Mouse (Mus musculus): ENCODE results near the gene Uba3. TPM values are rescaled to one million over a fixed set of nuclear protein-coding genes. Genes with fewer than 3 reads are reported as not detected.

Gene Uba3
- polyA plus RNA-seq, 1 experiment from 2014 or later: 26.0 TPM

DNA sequence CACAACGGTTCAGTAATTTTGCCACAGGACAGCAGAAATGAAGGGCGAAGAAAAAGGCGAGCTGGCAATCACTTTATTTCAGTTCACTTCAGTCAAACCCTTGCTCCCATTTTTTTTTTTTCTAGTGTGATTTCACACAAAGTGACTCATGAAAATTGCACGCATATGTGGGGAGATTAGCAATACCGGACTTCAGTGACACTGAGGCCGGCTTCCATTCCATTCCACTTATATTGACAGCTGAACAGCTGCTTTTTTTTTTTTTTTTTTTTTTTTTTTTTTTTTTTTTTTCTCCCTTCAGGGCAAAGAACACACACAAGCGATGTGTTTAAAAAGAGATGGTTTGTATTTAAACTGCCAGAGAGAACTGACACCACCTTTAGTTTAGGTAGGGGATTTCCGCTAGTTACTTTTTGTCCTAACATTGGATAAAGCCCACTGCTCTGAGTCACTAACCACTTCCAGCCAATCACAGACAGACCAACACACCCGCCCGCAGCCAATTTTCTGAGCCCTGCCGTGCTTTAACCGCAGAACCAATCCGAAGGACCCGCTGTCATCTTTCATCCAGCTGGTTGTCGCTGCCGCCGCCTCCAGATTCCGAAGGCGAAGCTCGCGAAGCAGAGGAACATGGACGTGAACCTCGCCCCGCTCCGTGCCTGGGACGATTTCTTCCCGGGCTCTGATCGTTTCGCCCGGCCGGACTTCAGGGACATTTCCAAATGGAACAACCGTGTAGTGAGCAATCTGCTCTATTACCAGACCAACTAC, 4.9 kb upstream of the Uba3 start, which contains the start of gene Arl6ip5:
Arl6ip5 (plus strand) TSS at position 499 of the 771 bp plus-strand sequence.
- Histone ChIP-seq H3K27ac (replicated peaks) (peak within 1 kb of the TSS; percentile 79), H3K9ac (peak within 1 kb of the TSS; percentile 69), H3K36me3 (replicated peaks) (peaks cover 11% of the 10 kb centered on the region), H3K4me2 (peak within 1 kb of the TSS; percentile 84), H3K27me3 (no peaks in the 10 kb centered on the region), H3K4me3 (replicated peaks) (peak within 1 kb of the TSS; percentile 74), H3K9me3 (replicated peaks) (no peaks in the 10 kb centered on the region), H3K4me1 (replicated peaks) (peaks cover 78% of the 10 kb centered on the region)
- WGBS (ENCODE audit: insufficient replicate concordance): 5% methylated on average over 32 of the region's 32 CpGs
- ATAC-seq (ENCODE audit: insufficient read depth): peak; percentile 68

DNA sequence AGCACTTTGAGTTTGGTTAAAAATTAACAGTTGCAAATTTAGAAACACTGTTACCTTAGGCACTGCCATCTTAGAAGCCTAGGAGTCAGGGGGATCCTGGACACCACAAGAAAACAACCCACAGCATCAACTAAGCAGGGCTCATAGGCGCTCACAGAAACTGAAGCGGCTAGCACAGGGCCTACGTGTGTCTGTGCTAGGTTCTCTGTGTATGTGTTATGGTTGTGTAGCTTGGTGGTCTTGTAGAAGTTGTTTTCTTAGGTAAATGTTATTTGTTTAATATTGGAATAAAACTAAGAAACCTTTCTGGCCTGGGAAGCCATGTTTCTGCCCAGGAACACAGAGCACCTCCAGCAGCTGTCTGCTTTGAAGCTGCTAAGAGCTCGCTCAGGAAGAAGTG, 4.3 kb upstream of the Uba3 start:
- H3K4me1 ChIP-seq (replicated peaks): peaks cover 81% of the 10 kb centered on the region
- WGBS (ENCODE audit: insufficient replicate concordance): 78% methylated on average over 4 of the region's 4 CpGs
- no peak overlapping the region for H3K9ac ChIP-seq
- H3K27me3 ChIP-seq: no peaks in the 10 kb centered on the region
- no peak for ATAC-seq (ENCODE audit: insufficient read depth)
- H3K4me3 ChIP-seq (replicated peaks): no peak overlapping the region
- no peaks in the 10 kb centered on the region for H3K9me3 ChIP-seq (replicated peaks)
- H3K36me3 ChIP-seq (replicated peaks): peaks cover 4% of the 10 kb centered on the region
- H3K4me2 ChIP-seq: 0 out of 2 replicates have a peak overlapping the region, but pooled peaks have one; percentile 84
- H3K27ac ChIP-seq (replicated peaks): peak overlapping the region; percentile 57

DNA sequence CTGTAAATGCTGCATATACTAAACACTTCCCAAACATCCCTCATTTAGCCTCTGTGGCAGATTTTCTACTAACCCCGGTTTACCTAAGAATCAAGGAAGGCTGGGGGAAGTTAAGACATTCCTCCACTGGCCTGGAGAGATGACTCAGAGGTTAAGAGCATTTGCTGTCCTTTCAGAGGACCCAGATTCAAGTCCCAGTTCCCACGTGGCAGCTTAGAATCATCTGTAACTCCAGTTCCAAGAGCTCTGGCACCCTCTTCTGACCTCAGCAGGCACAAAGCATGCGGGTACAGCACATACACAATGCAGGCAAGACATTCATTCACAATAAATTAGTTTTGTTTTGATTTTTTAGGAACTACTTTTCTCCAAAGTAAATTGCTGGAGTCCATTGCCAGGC, 3.8 kb upstream of the Uba3 start:
- no peak overlapping the region for H3K4me2 ChIP-seq
- no peak for ATAC-seq (ENCODE audit: insufficient read depth)
- no peak overlapping the region for H3K4me3 ChIP-seq (replicated peaks)
- peaks cover 81% of the 10 kb centered on the region for H3K4me1 ChIP-seq (replicated peaks)
- no peaks in the 10 kb centered on the region for H3K9me3 ChIP-seq (replicated peaks)
- H3K36me3 ChIP-seq (replicated peaks): no peaks in the 10 kb centered on the region
- no peaks in the 10 kb centered on the region for H3K27me3 ChIP-seq
- no peak overlapping the region for H3K27ac ChIP-seq (replicated peaks)
- H3K9ac ChIP-seq: no peak overlapping the region
- 50% methylated on average over 3 of the region's 3 CpGs for WGBS (ENCODE audit: insufficient replicate concordance)

DNA sequence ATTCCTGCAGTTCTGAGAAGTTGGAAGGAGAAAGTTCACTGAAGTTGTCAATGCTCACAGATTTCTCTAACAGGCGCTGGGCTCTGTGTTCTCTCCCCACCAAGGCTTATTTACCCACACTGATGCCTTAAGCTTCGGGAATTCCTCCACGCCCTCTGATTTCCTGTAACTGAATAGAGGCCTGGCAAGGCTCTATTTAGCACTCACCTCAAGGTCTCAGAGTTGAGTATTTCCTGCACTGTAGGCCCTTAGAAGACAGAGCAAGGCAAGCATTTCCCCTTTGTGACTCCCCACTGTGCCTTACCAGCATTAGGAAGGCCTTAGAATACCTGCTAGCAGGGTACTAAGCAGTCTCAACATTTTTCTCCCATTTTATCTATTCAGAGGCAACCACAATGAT, 3.0 kb upstream of the Uba3 start:
- ATAC-seq (ENCODE audit: insufficient read depth): no peak
- no peaks in the 10 kb centered on the region for H3K27me3 ChIP-seq
- no peak overlapping the region for H3K9ac ChIP-seq
- no peaks in the 10 kb centered on the region for H3K9me3 ChIP-seq (replicated peaks)
- no peaks in the 10 kb centered on the region for H3K36me3 ChIP-seq (replicated peaks)
- peaks cover 78% of the 10 kb centered on the region for H3K4me1 ChIP-seq (replicated peaks)
- no peak overlapping the region for H3K4me2 ChIP-seq
- 0 out of 2 replicates have a peak overlapping the region, but pooled peaks have one; percentile 4 for H3K27ac ChIP-seq (replicated peaks)
- WGBS (ENCODE audit: insufficient replicate concordance): 36% methylated on average over 3 of the region's 3 CpGs
- no peak overlapping the region for H3K4me3 ChIP-seq (replicated peaks)

DNA sequence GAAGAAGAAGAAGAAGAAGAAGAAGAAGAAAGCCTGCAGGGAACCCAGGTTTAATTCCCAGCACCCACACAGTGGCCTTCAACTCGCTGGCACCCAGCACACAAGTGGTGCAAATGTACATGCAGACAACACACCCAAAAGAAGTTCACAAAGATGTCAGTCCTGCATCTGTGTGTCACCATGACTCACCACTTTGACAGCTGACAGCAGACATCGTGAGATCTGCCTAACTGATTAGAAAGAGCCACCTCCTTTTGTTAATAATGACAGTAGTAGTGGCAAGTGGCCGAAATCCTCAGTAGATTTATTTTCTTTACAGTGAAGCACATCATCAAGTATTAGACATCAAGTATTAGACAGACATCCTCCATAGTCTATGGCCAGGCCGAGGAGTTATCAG, 1.6 kb upstream of the Uba3 start:
- Histone ChIP-seq H3K9ac (no peak overlapping the region), H3K4me2 (no peak overlapping the region)

DNA sequence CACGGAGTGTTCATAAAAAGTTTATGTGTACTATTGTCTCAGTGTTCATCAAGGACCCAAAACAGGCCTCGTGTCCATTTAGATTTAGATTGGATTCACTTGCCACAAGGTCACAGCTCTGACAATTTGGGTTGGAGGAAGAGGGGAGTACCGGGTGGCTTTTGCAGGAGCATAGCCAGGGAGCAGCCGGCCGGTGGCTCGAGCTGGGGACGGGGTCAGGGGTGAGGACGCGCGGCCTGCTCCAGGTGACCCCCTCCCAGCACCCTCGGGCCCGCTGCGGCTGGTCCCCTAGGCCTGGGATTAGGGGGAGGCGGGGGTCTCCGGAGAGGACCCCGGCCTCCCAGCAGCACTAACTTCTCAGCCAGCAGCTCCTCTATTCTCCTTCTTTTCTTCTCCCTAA, 495 bp downstream of the Uba3 start:
- H3K9me3 ChIP-seq (replicated peaks): no peaks in the 10 kb centered on the region
- H3K9ac ChIP-seq: peak overlapping the region; percentile 96
- WGBS (ENCODE audit: insufficient replicate concordance): under 1% methylated on average over 16 of the region's 16 CpGs
- peak overlapping the region; percentile 87 for H3K27ac ChIP-seq (replicated peaks)
- peak overlapping the region; percentile 79 for H3K4me2 ChIP-seq
- peak overlapping the region; percentile 94 for H3K4me3 ChIP-seq (replicated peaks)
- peak; percentile 46 for ATAC-seq (ENCODE audit: insufficient read depth)
- H3K36me3 ChIP-seq (replicated peaks): 0 out of 2 replicates have a peak, but pooled peaks cover 16% of the 10 kb centered on the region
- no peaks in the 10 kb centered on the region for H3K27me3 ChIP-seq
- peaks cover 58% of the 10 kb centered on the region for H3K4me1 ChIP-seq (replicated peaks)

More for the DNA sequence above, 1.6 kb upstream of the Uba3 start:
- H3K27ac ChIP-seq (replicated peaks): peak overlapping the region; percentile 38; the same call in 1 of the 2 replicates
- no peak for ATAC-seq (ENCODE audit: insufficient read depth)
- H3K4me3 ChIP-seq (replicated peaks): no peak overlapping the region
- WGBS (ENCODE audit: insufficient replicate concordance): 43% methylated on average over 4 of the region's 4 CpGs
- 0 out of 2 replicates have a peak, but pooled peaks cover 1% of the 10 kb centered on the region for H3K36me3 ChIP-seq (replicated peaks)
- H3K27me3 ChIP-seq: no peaks in the 10 kb centered on the region
- H3K4me1 ChIP-seq (replicated peaks): peaks cover 73% of the 10 kb centered on the region
- H3K9me3 ChIP-seq (replicated peaks): no peaks in the 10 kb centered on the region

DNA sequence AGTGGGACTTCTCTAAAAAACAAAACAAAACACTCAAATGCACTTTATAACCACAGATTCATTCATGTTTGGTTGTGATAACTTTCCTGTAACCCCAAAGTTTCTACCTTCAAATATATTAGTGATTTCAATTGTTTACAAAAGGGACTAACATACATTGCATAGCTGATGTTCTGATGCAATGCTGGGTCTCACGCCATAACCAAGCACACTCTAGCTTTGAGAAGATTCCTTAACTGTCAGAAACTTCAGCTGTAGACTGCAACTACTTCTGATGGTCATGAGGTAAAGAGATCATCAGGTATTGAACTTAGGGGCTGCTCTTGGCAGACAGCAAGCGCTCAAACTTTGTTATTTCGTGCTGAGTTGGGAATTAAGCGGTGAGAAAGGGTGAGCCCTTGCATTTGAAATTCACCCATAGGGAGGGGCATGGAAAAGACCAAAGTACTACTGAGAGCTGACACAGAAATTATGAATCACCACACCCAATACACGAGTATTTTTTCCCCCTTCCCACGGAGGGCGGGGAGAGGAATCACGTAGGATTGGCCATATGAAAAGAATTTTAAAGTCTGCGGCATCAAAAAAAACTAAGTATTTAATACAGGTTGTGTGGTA, 1.1 kb downstream of the Uba3 start:
- Histone ChIP-seq H3K9ac (peak overlapping the region; percentile 96), H3K4me2 (peak overlapping the region; percentile 79), H3K4me3 (replicated peaks) (peak overlapping the region; percentile 94), H3K9me3 (replicated peaks) (no peaks in the 10 kb centered on the region), H3K27me3 (no peaks in the 10 kb centered on the region), H3K4me1 (replicated peaks) (peaks cover 53% of the 10 kb centered on the region), H3K36me3 (replicated peaks) (0 out of 2 replicates have a peak, but pooled peaks cover 17% of the 10 kb centered on the region), H3K27ac (replicated peaks) (peak overlapping the region; percentile 87)
- 13% methylated on average over 9 of the region's 9 CpGs for WGBS (ENCODE audit: insufficient replicate concordance)
- no peak for ATAC-seq (ENCODE audit: insufficient read depth)

DNA sequence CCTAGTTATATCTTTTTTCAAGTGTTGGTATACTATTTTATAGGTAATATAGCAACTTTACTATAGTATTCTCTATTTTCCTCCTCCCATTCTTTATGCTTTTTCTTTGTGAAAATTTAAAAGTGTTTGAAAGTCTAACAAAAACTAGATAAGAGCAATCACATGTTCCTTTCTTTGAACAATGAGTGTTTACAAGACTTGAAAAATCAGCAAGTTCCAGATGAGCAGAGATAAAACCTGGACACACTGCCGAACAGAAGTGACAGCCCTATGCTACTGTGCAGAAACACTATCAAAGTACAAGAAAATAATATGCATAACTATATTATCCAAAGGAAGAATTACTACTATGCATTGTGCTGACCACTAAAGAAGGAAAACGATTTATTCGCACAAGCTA, 3.0 kb downstream of the Uba3 start:
- Histone ChIP-seq H3K4me2 (no peak overlapping the region), H3K36me3 (replicated peaks) (peaks cover 29% of the 10 kb centered on the region), H3K27ac (replicated peaks) (no peak overlapping the region), H3K9ac (no peak overlapping the region), H3K4me1 (replicated peaks) (peaks cover 34% of the 10 kb centered on the region), H3K27me3 (no peaks in the 10 kb centered on the region), H3K4me3 (replicated peaks) (no peak overlapping the region), H3K9me3 (replicated peaks) (no peaks in the 10 kb centered on the region)
- ATAC-seq (ENCODE audit: insufficient read depth): no peak
- 64% methylated on average over 3 of the region's 3 CpGs for WGBS (ENCODE audit: insufficient replicate concordance)

DNA sequence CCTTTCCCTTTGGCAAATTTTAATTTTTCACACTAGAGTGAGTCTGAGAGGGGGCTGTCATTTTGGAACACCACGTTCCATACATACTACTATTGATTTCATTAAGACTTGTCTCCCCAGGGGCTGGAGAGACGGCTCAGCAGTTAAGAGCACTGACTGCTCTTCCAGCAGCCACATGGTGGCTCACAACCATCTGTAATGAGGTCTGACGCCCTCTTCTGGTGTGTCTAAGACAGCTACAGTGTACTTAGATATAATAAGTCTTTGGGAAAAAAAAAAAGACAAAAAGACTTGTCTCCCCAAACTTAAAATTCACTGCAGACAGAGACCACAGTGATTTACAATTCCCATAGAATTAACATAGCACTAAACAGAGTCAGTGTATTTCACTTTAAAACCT, 5.0 kb downstream of the Uba3 start:
- Histone ChIP-seq H3K9me3 (replicated peaks) (no peaks in the 10 kb centered on the region), H3K4me2 (no peak overlapping the region), H3K4me1 (replicated peaks) (peaks cover 20% of the 10 kb centered on the region), H3K27ac (replicated peaks) (no peak overlapping the region), H3K9ac (no peak overlapping the region), H3K36me3 (replicated peaks) (peaks cover 48% of the 10 kb centered on the region), H3K4me3 (replicated peaks) (no peak overlapping the region), H3K27me3 (no peaks in the 10 kb centered on the region)
- no peak for ATAC-seq (ENCODE audit: insufficient read depth)
- 63% methylated on average over 3 of the region's 3 CpGs for WGBS (ENCODE audit: insufficient replicate concordance)

DNA sequence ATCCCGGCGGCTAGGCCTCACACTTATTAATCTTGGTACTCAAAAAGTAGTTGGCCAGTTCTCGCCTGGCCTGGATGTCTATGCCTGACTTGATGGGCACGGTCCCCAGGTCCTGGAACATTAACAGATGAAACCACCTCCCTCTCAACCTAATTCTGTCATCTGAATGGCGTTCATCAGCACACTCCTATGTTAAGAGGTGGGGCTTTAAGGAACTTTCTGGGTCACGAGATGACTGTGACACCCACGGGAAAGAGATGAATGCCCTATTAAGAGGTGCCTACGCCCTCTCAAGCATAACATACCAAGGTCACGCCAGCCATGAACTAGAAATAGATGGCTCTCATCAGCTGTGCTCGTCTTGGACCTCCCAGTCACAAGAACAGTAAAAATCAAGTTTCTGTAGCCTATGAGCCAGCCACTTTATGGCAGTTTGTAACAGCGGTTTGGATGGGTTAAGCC, 26.0 kb downstream of the Uba3 start:
- Histone ChIP-seq H3K27ac (replicated peaks) (peak overlapping the region; percentile 93), H3K4me1 (replicated peaks) (peaks cover 42% of the 10 kb centered on the region), H3K9ac (peak overlapping the region; percentile 96), H3K9me3 (replicated peaks) (no peaks in the 10 kb centered on the region), H3K27me3 (no peaks in the 10 kb centered on the region), H3K36me3 (replicated peaks) (peaks cover 18% of the 10 kb centered on the region), H3K4me2 (peak overlapping the region; percentile 88), H3K4me3 (replicated peaks) (peak overlapping the region; percentile 83)
- 12% methylated on average over 11 of the region's 11 CpGs for WGBS (ENCODE audit: insufficient replicate concordance)
- ATAC-seq (ENCODE audit: insufficient read depth): peak; percentile 58

Measured in liver, embryonic 15.5 days (tissue).